Mouse (Mus musculus): ENCODE data around the gene Kcnab1. TPM values are rescaled to one million over a fixed set of nuclear protein-coding genes. Genes with fewer than 3 reads are reported as not detected.
A peak's percentile ranks its signal among the peaks of the same experiment; 100 is the strongest.

Kcnab1 gene
- total RNA-seq, 2 experiments from 2014 or later, result 13.4 TPM

GRCm38 (mm10) chr3:65317876-65318537, 208.8 kb downstream of the Kcnab1 start:
- DNase-seq, result peak; percentile 53

GRCm38 (mm10) chr3:65319248-65320008, 210.2 kb downstream of the Kcnab1 start:
- DNase-seq, result no peak

- no peak for DNase-seq
Observed at GRCm38 (mm10) chr3:65320990-65321389, 211.8 kb downstream of the Kcnab1 start.

- no peak for DNase-seq
Observed at GRCm38 (mm10) chr3:65321981-65322779, 213.0 kb downstream of the Kcnab1 start.

GRCm38 (mm10) chr3:65325254-65325653, 216.1 kb downstream of the Kcnab1 start:
- no peak for DNase-seq

- no peak for DNase-seq
Observed at GRCm38 (mm10) chr3:65328814-65329213, 219.6 kb downstream of the Kcnab1 start.

GRCm38 (mm10) chr3:65337835-65338464, 228.8 kb downstream of the Kcnab1 start:
- peak; percentile 24 for DNase-seq

- no peak for DNase-seq
Observed at GRCm38 (mm10) chr3:65340173-65340951, 231.2 kb downstream of the Kcnab1 start.

GRCm38 (mm10) chr3:65346176-65346575, 237.0 kb downstream of the Kcnab1 start:
- DNase-seq, result no peak

GRCm38 (mm10) chr3:65352278-65353127, 243.3 kb downstream of the Kcnab1 start:
- DNase-seq, result no peak

- DNase-seq, result no peak
Observed at GRCm38 (mm10) chr3:65353263-65354037, 244.3 kb downstream of the Kcnab1 start.

GRCm38 (mm10) chr3:65355479-65355878, 246.3 kb downstream of the Kcnab1 start:
- DNase-seq, result no peak

- DNase-seq, result no peak
Observed at GRCm38 (mm10) chr3:65358275-65358674, 249.1 kb downstream of the Kcnab1 start.

GRCm38 (mm10) chr3:65358841-65359240, 249.7 kb downstream of the Kcnab1 start:
- no peak for DNase-seq

GRCm38 (mm10) chr3:65360163-65360969, 251.2 kb downstream of the Kcnab1 start:
- no peak for DNase-seq

- DNase-seq, result peak; percentile 65
Observed at GRCm38 (mm10) chr3:65363438-65363837, 254.3 kb downstream of the Kcnab1 start.

GRCm38 (mm10) chr3:65365184-65365583, 256.0 kb downstream of the Kcnab1 start:
- no peak for DNase-seq

- no peak for DNase-seq
Observed at GRCm38 (mm10) chr3:65365921-65366710, 256.9 kb downstream of the Kcnab1 start.
